Mouse (Mus musculus): ENCODE data around the gene Pou3f1. TPM values are rescaled to one million over a fixed set of nuclear protein-coding genes. Genes with fewer than 3 reads are reported as not detected.

Gene Pou3f1
- polyA plus RNA-seq (2015; fragmentation: Nextera tagmentation; extraction: Ambion mirVana): 3.0 and 6.7 TPM in 2 replicates

DNA sequence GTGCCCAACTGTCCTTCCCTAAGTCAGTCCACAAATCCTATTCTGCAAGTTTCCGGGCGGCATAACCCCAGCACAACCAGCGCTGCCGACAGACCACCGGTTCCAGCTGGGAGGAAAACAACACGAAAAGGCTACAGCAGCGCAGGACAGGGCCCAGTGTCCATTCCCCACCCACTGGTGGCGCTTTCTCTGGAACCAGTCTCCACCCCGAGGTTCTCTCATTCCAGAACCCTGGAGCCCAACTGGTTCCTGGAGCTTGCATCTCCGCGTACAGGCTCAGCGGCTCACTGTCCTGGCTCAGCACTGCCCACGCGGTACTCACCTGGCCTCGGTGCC lies at the start of gene Pou3f1:
Gene Pou3f1, plus strand, starts transcription at position 290 of the 336 bp plus-strand sequence.
- Histone ChIP-seq H3K27ac (ENCODE audit: low read depth, low read length) (0 out of 2 replicates have a peak within 1 kb of the TSS, but pooled peaks have one; percentile 4), H3K4me3 (ENCODE audit: low read length) (peak within 1 kb of the TSS; percentile 58), H3K27me3 (replicated peaks; ENCODE audit: control insufficient read depth, insufficient read depth, low read length) (peaks cover 45% of the 10 kb centered on the region), H3K4me1 (ENCODE audit: control insufficient read depth, insufficient read depth, low read depth, low read length) (peaks cover 25% of the 10 kb centered on the region), H3K36me3 (ENCODE audit: control insufficient read depth, insufficient read depth, low read length) (no peaks in the 10 kb centered on the region), H3K9ac (ENCODE audit: low read depth, low read length) (peak within 1 kb of the TSS; percentile 38), H3K9me3 (ENCODE audit: control insufficient read depth, low read length) (no peaks in the 10 kb centered on the region), H3K4me2 (ENCODE audit: low read length) (peak within 1 kb of the TSS; percentile 88)
- 2% methylated on average over 15 of the region's 15 CpGs for WGBS
- no peak for ATAC-seq

DNA sequence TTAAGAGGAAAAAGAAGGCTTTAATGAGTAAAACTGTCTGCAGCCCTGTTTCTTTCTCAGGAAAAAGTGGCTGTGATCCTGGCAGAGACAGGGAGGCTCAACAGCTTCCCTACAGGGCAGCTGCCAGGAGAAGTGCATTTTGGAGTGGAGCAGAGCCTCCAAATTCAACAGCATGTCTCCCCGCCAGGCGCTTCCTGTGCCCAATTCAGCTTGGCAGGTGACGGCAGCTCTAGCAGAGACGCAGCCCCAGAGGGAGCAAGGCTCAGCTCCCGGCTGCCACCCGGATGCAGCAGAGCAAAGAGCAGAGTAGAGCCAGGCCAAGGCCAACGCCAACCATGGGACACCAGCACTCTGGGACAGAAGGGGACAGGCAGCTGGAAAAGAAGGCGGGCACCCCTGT lies 49.4 kb upstream of the Pou3f1 start:
- H3K9ac ChIP-seq (ENCODE audit: low read depth, low read length): no peak overlapping the region
- peaks cover 3% of the 10 kb centered on the region for H3K27me3 ChIP-seq (replicated peaks; ENCODE audit: control insufficient read depth, insufficient read depth, low read length)
- H3K4me3 ChIP-seq (ENCODE audit: low read length): no peak overlapping the region
- no peaks in the 10 kb centered on the region for H3K36me3 ChIP-seq (ENCODE audit: control insufficient read depth, insufficient read depth, low read length)
- no peaks in the 10 kb centered on the region for H3K9me3 ChIP-seq (ENCODE audit: control insufficient read depth, low read length)
- no peak overlapping the region for H3K4me2 ChIP-seq (ENCODE audit: low read length)
- H3K4me1 ChIP-seq (ENCODE audit: control insufficient read depth, insufficient read depth, low read depth, low read length): no peaks in the 10 kb centered on the region
- H3K27ac ChIP-seq (ENCODE audit: low read depth, low read length): no peak overlapping the region
- 64% methylated on average over 8 of the region's 8 CpGs for WGBS
- no peak for ATAC-seq

DNA sequence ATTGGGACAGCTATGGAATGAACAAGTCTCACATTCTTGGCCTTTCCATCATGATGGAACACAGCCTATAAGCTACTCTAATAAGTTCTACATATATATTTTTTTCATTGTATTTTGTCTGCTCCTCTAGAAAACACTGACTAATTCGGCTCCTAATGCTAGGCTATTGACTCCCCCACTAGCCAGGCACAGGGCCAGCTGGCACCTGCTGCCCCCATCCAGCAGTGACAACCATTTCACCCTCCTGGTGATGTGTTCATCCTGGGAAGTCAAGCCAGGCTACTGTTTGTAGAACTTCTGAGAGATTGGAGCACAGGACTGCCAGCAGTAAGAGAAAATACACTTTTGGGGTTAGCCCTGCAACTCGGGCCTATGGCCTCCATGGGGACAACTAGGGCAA lies 46.5 kb upstream of the Pou3f1 start:
- Histone ChIP-seq H3K27ac (ENCODE audit: low read depth, low read length) (no peak overlapping the region), H3K4me3 (ENCODE audit: low read length) (no peak overlapping the region), H3K4me2 (ENCODE audit: low read length) (no peak overlapping the region), H3K9ac (ENCODE audit: low read depth, low read length) (no peak overlapping the region), H3K4me1 (ENCODE audit: control insufficient read depth, insufficient read depth, low read depth, low read length) (no peaks in the 10 kb centered on the region; the same call in 1 of the 2 replicates), H3K27me3 (replicated peaks; ENCODE audit: control insufficient read depth, insufficient read depth, low read length) (no peaks in the 10 kb centered on the region; the same call in 1 of the 2 replicates), H3K36me3 (ENCODE audit: control insufficient read depth, insufficient read depth, low read length) (no peaks in the 10 kb centered on the region), H3K9me3 (ENCODE audit: control insufficient read depth, low read length) (no peaks in the 10 kb centered on the region)
- WGBS: 47% methylated on average over 2 of the region's 2 CpGs
- no peak for ATAC-seq

DNA sequence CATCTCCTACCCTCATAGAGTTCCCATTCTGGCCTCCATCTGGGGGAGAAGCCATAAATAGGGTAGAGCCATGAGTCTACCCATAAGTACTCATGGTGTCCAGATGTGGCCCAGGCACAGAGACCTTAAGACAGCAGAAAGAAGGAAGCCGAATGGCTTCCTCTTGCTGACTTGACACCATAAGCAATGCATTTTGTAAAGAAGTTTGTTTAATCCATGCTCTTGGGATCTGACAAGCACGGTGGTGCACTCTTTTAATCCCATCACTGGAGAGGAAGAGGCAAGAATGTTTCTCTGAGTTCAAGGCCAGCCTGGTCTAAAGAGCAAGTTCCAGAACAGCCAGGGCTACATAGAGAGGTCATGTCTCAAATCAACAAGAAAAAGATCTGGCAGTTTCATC lies 45.9 kb upstream of the Pou3f1 start, which contains the start of gene 3100002H09Rik:
Gene 3100002H09Rik, minus strand, starts transcription at position 101 of the 400 bp plus-strand sequence.
- H3K4me1 ChIP-seq (ENCODE audit: control insufficient read depth, insufficient read depth, low read depth, low read length): peaks cover 5% of the 10 kb centered on the region; the same call in 1 of the 2 replicates

DNA sequence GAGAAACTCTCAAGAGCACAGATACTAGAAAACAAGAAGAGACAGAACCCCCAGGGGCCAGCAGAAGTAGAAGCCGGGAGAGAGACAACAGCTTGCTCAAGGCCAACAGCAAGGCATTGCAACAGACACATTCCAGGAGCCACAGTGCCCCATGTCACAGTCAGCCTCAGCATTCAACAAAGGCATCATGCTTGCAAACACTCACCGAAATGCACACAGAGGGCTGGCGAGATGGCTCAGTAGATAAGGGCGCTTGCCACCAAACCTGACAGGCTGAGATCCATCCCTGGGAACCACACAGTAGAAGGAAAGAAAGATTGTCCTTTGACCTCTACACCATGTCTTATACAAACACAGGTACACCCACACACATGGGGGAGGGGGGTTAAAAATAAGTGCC lies 44.8 kb upstream of the Pou3f1 start:
- Histone ChIP-seq H3K4me2 (ENCODE audit: low read length) (no peak overlapping the region), H3K36me3 (ENCODE audit: control insufficient read depth, insufficient read depth, low read length) (no peaks in the 10 kb centered on the region), H3K27me3 (replicated peaks; ENCODE audit: control insufficient read depth, insufficient read depth, low read length) (no peaks in the 10 kb centered on the region), H3K9ac (ENCODE audit: low read depth, low read length) (no peak overlapping the region), H3K9me3 (ENCODE audit: control insufficient read depth, low read length) (no peaks in the 10 kb centered on the region), H3K4me3 (ENCODE audit: low read length) (no peak overlapping the region), H3K4me1 (ENCODE audit: control insufficient read depth, insufficient read depth, low read depth, low read length) (peaks cover 5% of the 10 kb centered on the region; the same call in 1 of the 2 replicates), H3K27ac (ENCODE audit: low read depth, low read length) (no peak overlapping the region)
- 85% methylated on average over 4 of the region's 4 CpGs for WGBS
- no peak for ATAC-seq

More for the DNA sequence above, 45.9 kb upstream of the Pou3f1 start, which contains the start of gene 3100002H09Rik:
- no peaks in the 10 kb centered on the region for H3K9me3 ChIP-seq (ENCODE audit: control insufficient read depth, low read length)
- H3K9ac ChIP-seq (ENCODE audit: low read depth, low read length): no peak within 1 kb of the TSS
- H3K4me3 ChIP-seq (ENCODE audit: low read length): no peak within 1 kb of the TSS
- ATAC-seq: no peak
- no peaks in the 10 kb centered on the region for H3K27me3 ChIP-seq (replicated peaks; ENCODE audit: control insufficient read depth, insufficient read depth, low read length)
- H3K27ac ChIP-seq (ENCODE audit: low read depth, low read length): no peak within 1 kb of the TSS
- no peak within 1 kb of the TSS for H3K4me2 ChIP-seq (ENCODE audit: low read length)
- no peaks in the 10 kb centered on the region for H3K36me3 ChIP-seq (ENCODE audit: control insufficient read depth, insufficient read depth, low read length)
- 84% methylated on average over 2 of the region's 2 CpGs for WGBS

DNA sequence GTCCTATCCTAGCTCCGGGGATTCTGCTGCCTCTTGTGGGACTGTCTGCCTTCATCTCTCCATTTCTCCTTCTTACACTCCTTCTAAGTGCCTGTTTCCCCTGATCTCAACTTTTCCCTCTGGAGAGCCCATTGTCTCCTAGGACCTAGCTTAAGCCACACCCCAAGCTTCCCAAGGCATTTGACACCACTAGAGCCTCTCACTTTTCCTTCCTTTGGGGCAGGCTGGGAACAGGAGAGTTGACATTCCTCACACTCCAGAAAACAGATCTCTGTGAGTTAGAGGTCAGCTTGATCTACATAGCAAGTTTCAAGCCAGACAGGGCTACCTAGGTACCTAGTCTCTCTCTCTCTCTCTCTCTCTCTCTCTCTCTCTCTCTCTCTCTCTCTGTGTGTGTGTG lies 42.4 kb upstream of the Pou3f1 start:
- H3K4me3 ChIP-seq (ENCODE audit: low read length): no peak overlapping the region
- H3K36me3 ChIP-seq (ENCODE audit: control insufficient read depth, insufficient read depth, low read length): no peaks in the 10 kb centered on the region
- H3K9ac ChIP-seq (ENCODE audit: low read depth, low read length): no peak overlapping the region
- no peaks in the 10 kb centered on the region for H3K27me3 ChIP-seq (replicated peaks; ENCODE audit: control insufficient read depth, insufficient read depth, low read length)
- no peak overlapping the region for H3K4me2 ChIP-seq (ENCODE audit: low read length)
- WGBS: 0% methylated on average over 1 of the region's 1 CpGs
- H3K9me3 ChIP-seq (ENCODE audit: control insufficient read depth, low read length): no peaks in the 10 kb centered on the region
- H3K27ac ChIP-seq (ENCODE audit: low read depth, low read length): no peak overlapping the region
- ATAC-seq: no peak
- H3K4me1 ChIP-seq (ENCODE audit: control insufficient read depth, insufficient read depth, low read depth, low read length): peaks cover 11% of the 10 kb centered on the region

DNA sequence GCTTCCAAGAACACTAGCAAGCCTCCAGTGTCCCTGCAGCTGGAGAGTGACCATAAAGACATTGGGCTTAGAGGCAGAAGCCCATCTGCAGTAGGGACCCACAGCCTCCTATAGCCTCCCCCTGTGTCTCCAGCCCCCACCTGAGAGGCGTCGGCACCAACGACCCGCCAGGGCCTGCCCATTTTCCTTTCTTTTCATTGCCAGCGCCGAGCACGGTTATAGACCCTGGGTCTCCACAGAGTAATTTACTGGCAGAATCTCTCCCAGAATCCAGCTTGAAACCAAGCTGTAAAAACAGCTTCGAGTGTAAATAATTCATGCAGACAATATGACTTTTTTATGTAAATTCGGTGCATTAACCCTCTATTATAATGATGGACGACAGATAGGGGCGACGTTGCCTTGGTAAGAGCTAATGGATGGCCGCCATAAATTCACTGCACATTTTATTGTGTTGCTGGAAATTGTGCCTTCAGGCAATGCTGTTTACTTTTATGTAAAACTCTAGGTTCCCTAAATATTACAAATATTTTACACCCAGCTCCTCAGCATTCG lies 41.1 kb upstream of the Pou3f1 start:
- WGBS: 29% methylated on average over 14 of the region's 14 CpGs
- ATAC-seq: peak; percentile 55
- H3K4me1 ChIP-seq (ENCODE audit: control insufficient read depth, insufficient read depth, low read depth, low read length): peaks cover 11% of the 10 kb centered on the region
- no peak overlapping the region for H3K9ac ChIP-seq (ENCODE audit: low read depth, low read length)
- 0 out of 2 replicates have a peak overlapping the region, but pooled peaks have one; percentile 32 for H3K27ac ChIP-seq (ENCODE audit: low read depth, low read length)
- H3K9me3 ChIP-seq (ENCODE audit: control insufficient read depth, low read length): no peaks in the 10 kb centered on the region
- peaks cover 8% of the 10 kb centered on the region; the same call in 1 of the 2 replicates for H3K27me3 ChIP-seq (replicated peaks; ENCODE audit: control insufficient read depth, insufficient read depth, low read length)
- H3K4me3 ChIP-seq (ENCODE audit: low read length): no peak overlapping the region
- H3K4me2 ChIP-seq (ENCODE audit: low read length): no peak overlapping the region
- no peaks in the 10 kb centered on the region for H3K36me3 ChIP-seq (ENCODE audit: control insufficient read depth, insufficient read depth, low read length)

DNA sequence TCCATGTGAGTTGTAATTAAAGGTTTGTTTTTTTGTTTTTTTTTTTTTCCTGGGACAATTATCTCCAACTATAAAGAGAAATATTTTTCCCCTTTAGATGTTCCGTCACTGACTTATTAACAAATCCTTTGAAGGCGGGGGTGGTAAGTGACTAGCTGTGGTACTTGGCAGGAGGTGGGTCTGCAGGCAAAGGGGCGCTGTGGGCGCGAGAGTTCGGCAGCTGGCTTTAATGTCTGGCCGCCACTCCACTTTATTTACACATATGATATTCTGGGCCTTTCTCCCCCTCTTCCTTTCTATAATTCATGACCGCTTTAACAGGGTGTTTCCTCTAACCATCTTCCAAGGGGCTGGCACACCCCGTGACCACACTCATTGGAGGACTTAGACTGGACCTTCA lies 40.6 kb upstream of the Pou3f1 start:
- WGBS: 34% methylated on average over 9 of the region's 9 CpGs
- Histone ChIP-seq H3K27ac (ENCODE audit: low read depth, low read length) (no peak overlapping the region), H3K4me1 (ENCODE audit: control insufficient read depth, insufficient read depth, low read depth, low read length) (peaks cover 11% of the 10 kb centered on the region), H3K36me3 (ENCODE audit: control insufficient read depth, insufficient read depth, low read length) (no peaks in the 10 kb centered on the region), H3K27me3 (replicated peaks; ENCODE audit: control insufficient read depth, insufficient read depth, low read length) (peaks cover 8% of the 10 kb centered on the region; the same call in 1 of the 2 replicates), H3K4me2 (ENCODE audit: low read length) (no peak overlapping the region), H3K9me3 (ENCODE audit: control insufficient read depth, low read length) (no peaks in the 10 kb centered on the region), H3K4me3 (ENCODE audit: low read length) (no peak overlapping the region), H3K9ac (ENCODE audit: low read depth, low read length) (no peak overlapping the region)
- no peak for ATAC-seq

DNA sequence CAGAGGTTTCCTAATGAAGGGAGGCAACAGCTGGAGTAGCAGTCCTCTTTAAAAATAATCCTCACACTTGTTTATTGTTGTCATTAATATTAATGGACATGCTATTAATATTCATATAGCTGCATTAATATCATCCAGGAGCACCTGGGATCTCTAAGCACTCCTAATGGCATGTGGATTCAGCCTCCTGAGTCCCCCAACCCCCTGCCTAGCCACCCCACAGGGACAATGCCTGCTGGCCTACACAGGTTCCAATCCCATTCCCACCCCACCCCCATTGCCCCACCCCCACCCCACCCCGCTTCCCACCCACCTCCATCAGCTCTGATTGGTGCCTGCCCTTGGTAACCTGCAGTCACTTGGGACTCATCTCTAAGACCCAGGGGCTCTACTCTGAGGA lies 40.0 kb upstream of the Pou3f1 start:
- ATAC-seq: no peak
- Histone ChIP-seq H3K9ac (ENCODE audit: low read depth, low read length) (no peak overlapping the region), H3K4me1 (ENCODE audit: control insufficient read depth, insufficient read depth, low read depth, low read length) (peaks cover 12% of the 10 kb centered on the region), H3K9me3 (ENCODE audit: control insufficient read depth, low read length) (no peaks in the 10 kb centered on the region), H3K36me3 (ENCODE audit: control insufficient read depth, insufficient read depth, low read length) (no peaks in the 10 kb centered on the region), H3K4me2 (ENCODE audit: low read length) (no peak overlapping the region), H3K27me3 (replicated peaks; ENCODE audit: control insufficient read depth, insufficient read depth, low read length) (peaks cover 8% of the 10 kb centered on the region; the same call in 1 of the 2 replicates), H3K4me3 (ENCODE audit: low read length) (no peak overlapping the region), H3K27ac (ENCODE audit: low read depth, low read length) (no peak overlapping the region)
- WGBS: 33% methylated on average over 1 of the region's 1 CpGs

Measured in hindbrain, embryonic 16.5 days (tissue).